Mouse (Mus musculus): ENCODE measurements around the gene Hunk. TPM values are rescaled to one million over a fixed set of nuclear protein-coding genes. Genes with fewer than 3 reads are reported as not detected.

The Hunk gene
- polyA plus RNA-seq, 1 experiment from 2014 or later: 5.6 TPM

GRCm38 (mm10) chr16:90359750-90360149, 26.1 kb upstream of the Hunk start:
- Histone ChIP-seq H3K4me1 (replicated peaks; ENCODE audit: control insufficient read depth, insufficient read depth, low read length) (no peaks in the 10 kb centered on the region), H3K4me3 (ENCODE audit: low read depth, low read length) (no peak overlapping the region), H3K9ac (ENCODE audit: low read depth, low read length) (no peak overlapping the region), H3K27ac (ENCODE audit: low read depth, low read length) (no peak overlapping the region), H3K4me2 (no peak overlapping the region), H3K27me3 (replicated peaks; ENCODE audit: control insufficient read depth, insufficient read depth, low read length) (no peaks in the 10 kb centered on the region), H3K9me3 (ENCODE audit: control insufficient read depth, low read length) (no peaks in the 10 kb centered on the region), H3K36me3 (ENCODE audit: control insufficient read depth, insufficient read depth, low read length) (no peaks in the 10 kb centered on the region)
- no peak for DNase-seq (ENCODE audit: low spot score)
- 26% methylated on average over 4 of the region's 4 CpGs for WGBS
- ATAC-seq (replicated peaks; ENCODE audit: low FRiP score): no peak

- H3K9me3 ChIP-seq (ENCODE audit: control insufficient read depth, low read length): no peaks in the 10 kb centered on the region
- DNase-seq (ENCODE audit: low spot score): no peak
- ATAC-seq (replicated peaks; ENCODE audit: low FRiP score): no peak
- no peaks in the 10 kb centered on the region for H3K4me1 ChIP-seq (replicated peaks; ENCODE audit: control insufficient read depth, insufficient read depth, low read length)
- H3K27ac ChIP-seq (ENCODE audit: low read depth, low read length): no peak overlapping the region
- H3K4me2 ChIP-seq: no peak overlapping the region
- H3K4me3 ChIP-seq (ENCODE audit: low read depth, low read length): no peak overlapping the region
- H3K9ac ChIP-seq (ENCODE audit: low read depth, low read length): no peak overlapping the region
- no peaks in the 10 kb centered on the region for H3K36me3 ChIP-seq (ENCODE audit: control insufficient read depth, insufficient read depth, low read length)
- WGBS: 62% methylated on average over 7 of the region's 7 CpGs
- no peaks in the 10 kb centered on the region for H3K27me3 ChIP-seq (replicated peaks; ENCODE audit: control insufficient read depth, insufficient read depth, low read length)
Observed at GRCm38 (mm10) chr16:90360327-90360726, 25.5 kb upstream of the Hunk start.

- WGBS: 56% methylated on average over 6 of the region's 6 CpGs
- no peaks in the 10 kb centered on the region for H3K4me1 ChIP-seq (replicated peaks; ENCODE audit: control insufficient read depth, insufficient read depth, low read length)
Observed at GRCm38 (mm10) chr16:90362926-90363325, 22.9 kb upstream of the Hunk start.

DNA sequence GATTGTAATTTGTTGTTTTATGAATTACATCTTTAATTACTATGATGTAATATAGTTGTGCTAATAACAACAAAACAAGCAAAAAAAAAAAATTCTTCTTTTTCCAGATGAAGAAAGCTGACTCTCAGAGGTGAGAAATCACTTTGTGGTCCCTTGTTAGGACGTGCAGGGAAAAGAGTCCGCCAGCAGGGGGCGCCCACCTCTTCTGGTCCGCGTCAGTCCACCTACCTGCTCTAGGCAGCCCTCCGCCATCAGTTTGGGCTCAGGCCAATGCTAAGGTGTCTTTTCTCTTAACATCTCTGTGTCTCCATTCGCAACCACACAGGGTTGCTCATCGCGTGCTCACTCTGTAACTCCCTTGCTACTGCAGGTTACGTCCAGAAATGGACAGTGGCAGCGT, 5.9 kb upstream of the Hunk start:
- no peaks in the 10 kb centered on the region for H3K9me3 ChIP-seq (ENCODE audit: control insufficient read depth, low read length)
- H3K27ac ChIP-seq (ENCODE audit: low read depth, low read length): no peak overlapping the region
- DNase-seq (ENCODE audit: low spot score) (peak; percentile 51), ATAC-seq (replicated peaks; ENCODE audit: low FRiP score) (peak; percentile 47; the same call in 1 of the 2 replicates)
- no peak overlapping the region for H3K4me3 ChIP-seq (ENCODE audit: low read depth, low read length)
- H3K36me3 ChIP-seq (ENCODE audit: control insufficient read depth, insufficient read depth, low read length): no peaks in the 10 kb centered on the region
- no peak overlapping the region for H3K9ac ChIP-seq (ENCODE audit: low read depth, low read length)
- H3K4me1 ChIP-seq (replicated peaks; ENCODE audit: control insufficient read depth, insufficient read depth, low read length): peaks cover 4% of the 10 kb centered on the region; the same call in 1 of the 2 replicates
- H3K4me2 ChIP-seq: no peak overlapping the region
- WGBS: 14% methylated on average over 11 of the region's 11 CpGs
- H3K27me3 ChIP-seq (replicated peaks; ENCODE audit: control insufficient read depth, insufficient read depth, low read length): peaks cover 33% of the 10 kb centered on the region

More at GRCm38 (mm10) chr16:90362926-90363325, 22.9 kb upstream of the Hunk start:
- H3K27me3 ChIP-seq (replicated peaks; ENCODE audit: control insufficient read depth, insufficient read depth, low read length): no peaks in the 10 kb centered on the region
- ATAC-seq (replicated peaks; ENCODE audit: low FRiP score) (no peak), DNase-seq (ENCODE audit: low spot score) (no peak)
- no peak overlapping the region for H3K9ac ChIP-seq (ENCODE audit: low read depth, low read length)
- H3K27ac ChIP-seq (ENCODE audit: low read depth, low read length): no peak overlapping the region
- H3K36me3 ChIP-seq (ENCODE audit: control insufficient read depth, insufficient read depth, low read length): no peaks in the 10 kb centered on the region
- H3K4me3 ChIP-seq (ENCODE audit: low read depth, low read length): no peak overlapping the region
- no peaks in the 10 kb centered on the region for H3K9me3 ChIP-seq (ENCODE audit: control insufficient read depth, low read length)
- no peak overlapping the region for H3K4me2 ChIP-seq

- no peaks in the 10 kb centered on the region for H3K9me3 ChIP-seq (ENCODE audit: control insufficient read depth, low read length)
- no peak for DNase-seq (ENCODE audit: low spot score)
- 82% methylated on average over 3 of the region's 3 CpGs for WGBS
- no peak overlapping the region for H3K4me3 ChIP-seq (ENCODE audit: low read depth, low read length)
- no peak overlapping the region for H3K4me2 ChIP-seq
- H3K27ac ChIP-seq (ENCODE audit: low read depth, low read length): no peak overlapping the region
- no peaks in the 10 kb centered on the region for H3K36me3 ChIP-seq (ENCODE audit: control insufficient read depth, insufficient read depth, low read length)
- H3K9ac ChIP-seq (ENCODE audit: low read depth, low read length): no peak overlapping the region
- H3K4me1 ChIP-seq (replicated peaks; ENCODE audit: control insufficient read depth, insufficient read depth, low read length): peaks cover 7% of the 10 kb centered on the region
- ATAC-seq (replicated peaks; ENCODE audit: low FRiP score): no peak
- H3K27me3 ChIP-seq (replicated peaks; ENCODE audit: control insufficient read depth, insufficient read depth, low read length): peaks cover 50% of the 10 kb centered on the region
Observed at GRCm38 (mm10) chr16:90381633-90382032, 4.2 kb upstream of the Hunk start.

- H3K27me3 ChIP-seq (replicated peaks; ENCODE audit: control insufficient read depth, insufficient read depth, low read length): peaks cover 58% of the 10 kb centered on the region
- no peaks in the 10 kb centered on the region for H3K36me3 ChIP-seq (ENCODE audit: control insufficient read depth, insufficient read depth, low read length)
- H3K9me3 ChIP-seq (ENCODE audit: control insufficient read depth, low read length): no peaks in the 10 kb centered on the region
- peaks cover 7% of the 10 kb centered on the region for H3K4me1 ChIP-seq (replicated peaks; ENCODE audit: control insufficient read depth, insufficient read depth, low read length)
- no peak overlapping the region for H3K9ac ChIP-seq (ENCODE audit: low read depth, low read length)
- H3K4me3 ChIP-seq (ENCODE audit: low read depth, low read length): no peak overlapping the region
- no peak overlapping the region for H3K4me2 ChIP-seq
- DNase-seq (ENCODE audit: low spot score) (no peak), ATAC-seq (replicated peaks; ENCODE audit: low FRiP score) (no peak)
- H3K27ac ChIP-seq (ENCODE audit: low read depth, low read length): no peak overlapping the region
- WGBS: 66% methylated on average over 10 of the region's 10 CpGs
Observed at GRCm38 (mm10) chr16:90382701-90383280, 3.0 kb upstream of the Hunk start.

GRCm38 (mm10) chr16:90384058-90384457, 1.8 kb upstream of the Hunk start:
- no peak overlapping the region for H3K27ac ChIP-seq (ENCODE audit: low read depth, low read length)
- no peak for DNase-seq (ENCODE audit: low spot score)
- ATAC-seq (replicated peaks; ENCODE audit: low FRiP score): no peak
- no peak overlapping the region for H3K4me3 ChIP-seq (ENCODE audit: low read depth, low read length)
- peaks cover 62% of the 10 kb centered on the region for H3K27me3 ChIP-seq (replicated peaks; ENCODE audit: control insufficient read depth, insufficient read depth, low read length)
- 58% methylated on average over 3 of the region's 3 CpGs for WGBS
- peaks cover 11% of the 10 kb centered on the region for H3K4me1 ChIP-seq (replicated peaks; ENCODE audit: control insufficient read depth, insufficient read depth, low read length)
- no peak overlapping the region for H3K4me2 ChIP-seq
- H3K9me3 ChIP-seq (ENCODE audit: control insufficient read depth, low read length): no peaks in the 10 kb centered on the region
- no peaks in the 10 kb centered on the region for H3K36me3 ChIP-seq (ENCODE audit: control insufficient read depth, insufficient read depth, low read length)
- no peak overlapping the region for H3K9ac ChIP-seq (ENCODE audit: low read depth, low read length)

- Histone ChIP-seq H3K27ac (ENCODE audit: low read depth, low read length) (no peak overlapping the region), H3K4me1 (replicated peaks; ENCODE audit: control insufficient read depth, insufficient read depth, low read length) (peaks cover 11% of the 10 kb centered on the region), H3K9ac (ENCODE audit: low read depth, low read length) (peak overlapping the region; percentile 67; the same call in 1 of the 2 replicates), H3K36me3 (ENCODE audit: control insufficient read depth, insufficient read depth, low read length) (no peaks in the 10 kb centered on the region), H3K27me3 (replicated peaks; ENCODE audit: control insufficient read depth, insufficient read depth, low read length) (peaks cover 62% of the 10 kb centered on the region), H3K4me3 (ENCODE audit: low read depth, low read length) (peak overlapping the region; percentile 68), H3K9me3 (ENCODE audit: control insufficient read depth, low read length) (no peaks in the 10 kb centered on the region), H3K4me2 (peak overlapping the region; percentile 68)
- no peak for DNase-seq (ENCODE audit: low spot score)
- 8% methylated on average over 12 of the region's 12 CpGs for WGBS
- ATAC-seq (replicated peaks; ENCODE audit: low FRiP score): no peak
Observed at GRCm38 (mm10) chr16:90384846-90385245, 967 bp upstream of the Hunk start.

DNA sequence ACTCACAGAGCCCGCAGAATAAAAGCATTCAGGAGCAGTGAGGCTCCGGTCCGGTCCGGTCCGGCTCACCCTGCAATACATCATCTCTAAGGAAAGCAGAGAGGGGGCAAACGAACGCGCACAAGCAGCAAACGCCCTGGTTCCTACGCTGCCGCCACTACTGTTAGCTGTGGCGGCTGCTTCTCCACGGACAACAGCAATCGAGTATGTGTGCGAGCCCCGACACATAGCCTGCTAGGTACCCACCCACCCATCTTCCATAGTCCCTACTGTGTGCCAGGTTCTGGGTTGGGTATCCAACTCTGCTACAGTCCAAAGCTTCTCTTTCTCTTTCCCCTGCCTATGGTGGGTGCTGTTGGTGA, 506 bp upstream of the Hunk start:
- peaks cover 11% of the 10 kb centered on the region for H3K4me1 ChIP-seq (replicated peaks; ENCODE audit: control insufficient read depth, insufficient read depth, low read length)
- H3K9me3 ChIP-seq (ENCODE audit: control insufficient read depth, low read length): no peaks in the 10 kb centered on the region
- peak overlapping the region; percentile 85; the same call in 1 of the 2 replicates for H3K27ac ChIP-seq (ENCODE audit: low read depth, low read length)
- 2% methylated on average over 16 of the region's 16 CpGs for WGBS
- DNase-seq (ENCODE audit: low spot score) (no peak), ATAC-seq (replicated peaks; ENCODE audit: low FRiP score) (0 out of 2 replicates have a peak, but pooled peaks have one; percentile 6)
- peak overlapping the region; percentile 68 for H3K4me3 ChIP-seq (ENCODE audit: low read depth, low read length)
- H3K36me3 ChIP-seq (ENCODE audit: control insufficient read depth, insufficient read depth, low read length): no peaks in the 10 kb centered on the region
- peaks cover 62% of the 10 kb centered on the region for H3K27me3 ChIP-seq (replicated peaks; ENCODE audit: control insufficient read depth, insufficient read depth, low read length)
- peak overlapping the region; percentile 68 for H3K4me2 ChIP-seq
- H3K9ac ChIP-seq (ENCODE audit: low read depth, low read length): peak overlapping the region; percentile 67
